Mouse (Mus musculus) right cerebral cortex, postnatal 10 days (tissue): ENCODE data around the gene Tubb4b.
A peak's percentile ranks its signal among the peaks of the same experiment; 100 is the strongest.
"Not testable (repeated sequence)": the region's sequence is repeated elsewhere in the genome, so short reads cannot be mapped to it uniquely, and the experiment has no call there.

Experiments
- DNase-seq, 2 experiments: peaks; one replicate each; pipeline ENCODE4 v3.0.0; 2021; ENCODE audit warnings: low spot score in 2 of 2

The Tubb4b gene

GRCm38 (mm10) chr2:25224492-25224765 is at the start of gene Tubb4b:
TSS of gene Tubb4b (minus strand) at chr2:25224702.
- no peak for DNase-seq

GRCm38 (mm10) chr2:25273010-25273409 is 48.5 kb upstream of the Tubb4b start:
- no peak for DNase-seq

DNA sequence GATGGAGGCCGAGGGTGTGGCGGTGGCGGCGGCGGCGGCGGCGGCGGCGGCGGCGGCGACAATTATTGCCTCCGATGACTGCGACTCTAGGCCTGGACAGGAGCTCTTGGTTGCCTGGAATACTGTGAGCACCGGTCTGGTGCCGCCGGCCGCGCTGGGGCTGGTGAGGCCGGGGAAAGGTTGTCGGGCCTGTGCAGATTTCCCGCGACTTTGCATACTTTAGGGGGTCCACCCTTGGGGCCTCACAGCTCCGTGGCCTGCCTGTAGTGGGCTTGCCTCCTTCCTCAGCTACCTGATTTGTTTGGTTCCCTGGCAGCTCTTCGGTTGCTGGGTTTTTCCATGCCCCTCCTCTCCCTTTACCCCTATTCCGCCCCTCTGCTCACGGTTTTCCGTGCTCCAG is 48.0 kb upstream of the Tubb4b start:
- peak in 1 of 2 experiments; percentile 37 for DNase-seq

DNA sequence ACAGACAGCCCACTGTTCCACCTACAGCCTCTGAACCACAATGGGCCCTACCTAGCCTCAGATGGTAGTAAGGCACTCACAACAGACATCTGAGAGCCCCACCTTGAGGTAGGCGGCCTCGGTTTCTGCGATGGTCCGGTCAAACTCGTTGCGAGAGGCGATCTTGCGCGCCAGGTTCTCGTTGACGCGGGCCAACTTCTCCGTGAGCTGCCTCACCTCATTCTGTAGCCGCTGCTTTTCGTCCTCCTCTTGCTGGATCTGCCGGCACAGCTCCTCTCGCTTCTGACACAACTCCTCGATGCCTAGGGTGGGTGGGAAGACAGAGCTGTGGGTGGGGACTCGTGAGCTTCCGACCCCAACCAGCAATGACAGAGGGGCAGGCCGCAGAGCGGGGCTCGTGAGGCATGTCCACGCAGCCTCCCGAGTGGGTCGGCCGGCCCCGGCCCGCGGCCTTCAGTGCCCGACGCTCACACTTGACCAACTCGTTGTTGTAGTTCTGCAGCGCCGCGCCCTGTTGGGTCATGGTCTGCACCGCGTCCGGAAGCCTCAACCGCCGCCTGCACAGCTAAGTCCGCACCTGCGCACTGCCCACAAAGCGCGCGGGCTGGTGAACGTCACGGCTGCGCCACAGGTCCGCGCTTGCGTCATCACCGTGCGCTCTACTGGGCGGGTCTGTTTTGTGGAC is 47.5 kb upstream of the Tubb4b start, which contains the start of the genes Ssna1 and Anapc2:
Gene Ssna1, minus strand, starts transcription at position 612 of the 685 bp plus-strand sequence.
Gene Anapc2, plus strand, starts transcription at position 652 of the 685 bp plus-strand sequence.
- DNase-seq = peak; percentile 98 to 99

DNA sequence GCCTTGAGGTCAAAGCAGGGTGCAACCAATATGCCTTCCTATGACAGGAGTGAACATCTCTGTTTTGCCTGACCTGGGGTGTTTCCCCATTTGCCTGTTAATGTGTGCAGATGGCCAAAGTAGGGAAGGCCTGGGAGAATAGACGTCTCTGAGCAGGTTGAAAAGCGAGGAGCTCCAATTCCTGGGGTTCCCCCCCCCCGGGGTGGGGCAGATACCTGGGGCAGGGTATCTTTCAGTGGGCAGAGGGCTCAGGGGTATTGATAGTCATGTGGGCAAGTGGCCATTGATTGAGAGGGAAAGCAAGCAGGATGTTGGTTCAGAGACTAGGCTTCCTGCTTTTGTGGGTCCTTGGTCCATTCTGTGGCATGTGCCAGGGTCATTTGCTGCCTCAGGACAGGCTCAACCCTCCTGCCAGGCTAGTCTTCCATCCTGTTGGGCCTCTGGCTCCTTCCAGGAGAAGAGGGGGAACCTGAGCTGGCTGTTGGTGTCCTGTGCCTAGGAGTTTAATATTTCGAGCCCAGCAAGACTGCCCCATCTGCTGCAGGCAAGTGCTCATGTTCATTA is 43.3 kb upstream of the Tubb4b start:
- no peak for DNase-seq

- DNase-seq = no peak
These were observed 42.7 kb upstream of the Tubb4b start for GRCm38 (mm10) chr2:25267241-25267640.

GRCm38 (mm10) chr2:25266720-25267119 is 42.2 kb upstream of the Tubb4b start:
- peak in 1 of 2 experiments; percentile 60 for DNase-seq

- DNase-seq = no peak
These were observed 41.6 kb upstream of the Tubb4b start for GRCm38 (mm10) chr2:25265897-25266656.

DNA sequence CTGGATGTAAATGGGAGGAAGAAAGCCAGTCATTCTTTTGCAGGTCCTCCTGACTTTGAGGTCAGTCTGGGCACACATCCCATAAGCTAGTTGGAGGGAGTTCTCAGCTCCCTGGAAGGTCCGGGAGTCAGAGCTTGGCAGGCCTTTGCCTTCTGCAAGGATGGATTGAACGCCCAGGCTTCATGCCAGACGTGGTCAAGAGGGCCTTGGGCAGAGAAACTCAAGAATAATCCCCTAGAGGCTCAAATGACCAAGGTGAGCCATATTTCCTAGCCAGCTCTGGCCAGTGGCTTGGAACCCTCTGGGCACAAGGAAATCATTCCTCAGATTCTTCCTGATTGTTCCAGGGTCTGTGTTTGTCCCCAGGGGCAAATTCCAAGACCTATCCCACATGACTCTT is 40.3 kb upstream of the Tubb4b start:
- no peak for DNase-seq

GRCm38 (mm10) chr2:25264286-25264660 is 39.8 kb upstream of the Tubb4b start:
- no peak for DNase-seq

DNA sequence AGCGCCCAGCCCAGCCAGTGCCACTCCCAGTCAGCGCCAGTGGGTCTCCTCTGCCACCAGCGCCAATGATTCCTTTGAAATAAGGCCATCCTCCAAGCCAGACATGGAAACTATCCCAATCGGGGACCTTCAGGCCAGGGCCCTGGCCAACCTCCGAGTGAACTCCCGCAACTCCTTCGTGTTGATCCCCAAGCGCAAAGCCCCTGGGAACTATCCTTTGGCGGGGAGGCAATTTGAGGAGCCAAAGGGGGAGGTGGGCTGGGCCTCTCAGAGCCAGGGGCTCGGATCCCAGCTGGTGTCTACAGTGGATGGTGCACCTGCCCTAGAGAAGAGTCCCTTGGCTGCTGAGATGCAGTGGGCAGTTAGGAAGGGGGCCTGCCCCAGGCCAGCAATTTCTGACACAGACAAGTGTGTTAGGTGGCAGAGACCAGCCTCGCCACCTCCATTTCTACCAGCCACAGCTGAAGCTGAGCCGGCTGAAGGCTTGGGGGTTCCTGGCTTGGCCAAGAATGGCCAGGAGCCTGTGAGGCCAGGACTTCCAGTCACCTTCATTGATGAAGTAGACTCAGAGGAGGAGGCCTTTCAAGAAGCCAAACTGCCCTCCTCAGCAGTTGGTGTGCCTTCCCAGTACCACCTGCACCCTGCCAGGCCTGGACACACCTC is 39.3 kb upstream of the Tubb4b start:
- DNase-seq = peak in 1 of 2 experiments; percentile 28

DNA sequence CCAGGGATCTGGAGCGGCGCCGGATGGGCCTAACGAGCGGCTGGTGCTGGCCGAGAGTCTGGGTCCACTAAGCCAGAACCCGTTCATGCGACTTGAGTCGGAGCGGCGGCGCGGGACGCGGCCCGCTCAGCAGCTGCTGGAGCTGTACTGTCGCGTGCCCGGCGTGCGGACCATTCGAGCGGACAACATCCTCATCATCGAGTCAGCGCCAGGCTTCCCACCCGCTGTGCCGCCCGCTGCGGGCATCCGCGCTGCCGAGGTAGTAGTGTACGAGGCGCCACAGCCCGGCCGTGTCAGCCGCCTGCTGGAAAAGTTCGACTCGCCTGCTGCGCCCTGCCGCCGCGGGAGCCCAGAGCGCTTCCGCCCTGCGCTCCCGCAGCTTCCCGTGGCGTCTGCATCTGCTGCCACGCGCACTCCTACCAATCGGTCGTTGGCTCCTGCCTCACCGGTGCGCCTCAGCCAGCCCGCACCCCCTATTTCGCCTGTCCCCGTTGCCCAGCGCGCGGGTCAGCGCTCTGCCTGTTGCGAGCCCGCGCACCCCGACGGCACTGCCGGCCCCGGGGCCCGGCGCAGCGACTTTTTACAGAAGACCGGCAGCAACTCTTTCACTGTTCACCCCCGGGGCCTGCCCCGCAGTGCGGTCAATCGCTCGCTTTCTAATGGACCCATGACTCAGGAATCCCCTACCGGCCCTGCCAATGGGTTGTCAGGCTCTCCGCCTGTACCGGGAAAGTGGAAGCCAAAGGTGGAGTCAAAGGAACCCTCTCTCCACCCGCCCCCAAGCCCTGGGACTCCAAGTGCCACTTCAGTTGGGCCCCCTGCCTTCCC is 38.5 kb upstream of the Tubb4b start:
- peak; percentile 58 to 65 for DNase-seq

GRCm38 (mm10) chr2:25262291-25262767 is 37.8 kb upstream of the Tubb4b start, which contains the start of gene Tprn:
TSS of gene Tprn (plus strand) at chr2:25262618.
- DNase-seq = peak; percentile 96 to 99

GRCm38 (mm10) chr2:25261870-25262269 is 37.4 kb upstream of the Tubb4b start:
- DNase-seq = no peak

DNA sequence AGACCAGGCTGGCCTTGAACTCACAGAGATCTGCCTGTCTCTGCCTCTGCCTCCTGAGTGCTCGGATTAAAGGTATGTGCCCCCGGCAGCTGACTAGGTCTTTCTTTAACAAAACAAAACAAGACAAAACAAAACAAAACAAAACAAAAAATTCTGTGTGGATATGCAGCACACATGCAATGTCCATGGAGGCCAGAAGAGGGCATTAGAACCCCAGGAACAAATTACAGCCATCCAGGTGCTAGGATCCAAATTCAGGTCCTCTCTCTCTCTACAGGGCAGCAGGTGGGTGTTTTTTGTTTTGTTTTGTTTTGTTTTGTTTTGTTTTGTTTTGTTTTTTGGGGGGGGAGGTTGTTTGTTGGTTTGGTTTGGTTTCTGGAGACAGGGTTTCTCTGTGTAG is 34.4 kb upstream of the Tubb4b start:
- DNase-seq = no peak

DNA sequence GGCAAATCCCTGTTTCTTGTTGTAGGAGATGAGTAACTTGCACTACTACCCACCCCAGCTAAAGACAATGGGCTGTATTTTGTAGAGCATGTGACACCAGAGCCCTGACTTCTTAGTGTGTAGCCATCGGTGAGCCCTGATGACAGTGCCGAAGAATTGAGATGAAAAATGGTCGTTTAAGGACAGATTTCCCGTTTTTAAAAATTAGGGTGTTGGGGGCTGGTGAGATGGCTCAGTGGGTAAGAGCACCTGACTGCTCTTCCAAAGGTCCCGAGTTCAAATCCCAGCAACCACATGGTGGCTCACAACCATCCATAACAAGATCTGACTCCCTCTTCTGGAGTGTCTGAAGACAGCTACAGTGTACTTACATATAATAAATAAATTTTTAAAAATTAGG is 32.7 kb upstream of the Tubb4b start:
- not testable (repeated sequence) for DNase-seq

- peak in 1 of 2 experiments; percentile 56 for DNase-seq
These were observed 32.1 kb upstream of the Tubb4b start for GRCm38 (mm10) chr2:25256443-25257109.

- DNase-seq = peak; percentile 92 to 93
These were observed 30.8 kb upstream of the Tubb4b start, which contains the start of gene Tmem203 for GRCm38 (mm10) chr2:25255284-25255779. TSS of gene Tmem203 (plus strand) at chr2:25255439.

GRCm38 (mm10) chr2:25252331-25252730 is 27.8 kb upstream of the Tubb4b start:
- no peak for DNase-seq
